Mouse (Mus musculus): ENCODE results near the gene Baz2a. TPM values are rescaled to one million over a fixed set of nuclear protein-coding genes. Genes with fewer than 3 reads are reported as not detected.
"Not testable (repeated sequence)": the region's sequence is repeated elsewhere in the genome, so short reads cannot be mapped to it uniquely, and the experiment has no call there.

Gene Baz2a
- total RNA-seq, 1 experiment from 2014 or later, result 36.8 TPM

- not testable (repeated sequence) for ATAC-seq (replicated peaks; ENCODE audit: insufficient number of reproducible peaks, low FRiP score, low TSS enrichment, poor library complexity, severe bottlenecking)
Measured at GRCm38 (mm10) chr10:128078269-128078668, 13.1 kb upstream of the Baz2a start.

DNA sequence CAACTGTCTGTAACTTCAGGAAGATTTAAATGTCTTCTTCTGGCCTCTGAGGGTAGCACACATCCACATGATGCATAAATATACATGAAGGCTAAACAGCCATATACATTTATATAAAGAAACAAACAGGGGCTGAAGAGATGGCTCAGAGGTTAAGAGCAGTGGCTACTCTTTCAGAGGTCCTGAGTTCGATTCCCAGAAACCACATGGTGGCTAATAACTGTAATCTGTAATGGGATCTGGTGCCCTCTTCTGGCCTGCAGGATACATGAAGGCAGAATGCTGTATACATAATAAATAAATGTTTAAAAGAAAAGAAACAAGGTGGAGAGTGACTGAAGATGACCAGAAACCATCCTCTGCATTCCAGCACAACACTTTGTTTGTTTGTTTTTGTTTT, 10.9 kb upstream of the Baz2a start:
- ATAC-seq (replicated peaks; ENCODE audit: insufficient number of reproducible peaks, low FRiP score, low TSS enrichment, poor library complexity, severe bottlenecking), result no peak

- no peak for ATAC-seq (replicated peaks; ENCODE audit: insufficient number of reproducible peaks, low FRiP score, low TSS enrichment, poor library complexity, severe bottlenecking)
Measured at GRCm38 (mm10) chr10:128081807-128082476, 9.4 kb upstream of the Baz2a start.

DNA sequence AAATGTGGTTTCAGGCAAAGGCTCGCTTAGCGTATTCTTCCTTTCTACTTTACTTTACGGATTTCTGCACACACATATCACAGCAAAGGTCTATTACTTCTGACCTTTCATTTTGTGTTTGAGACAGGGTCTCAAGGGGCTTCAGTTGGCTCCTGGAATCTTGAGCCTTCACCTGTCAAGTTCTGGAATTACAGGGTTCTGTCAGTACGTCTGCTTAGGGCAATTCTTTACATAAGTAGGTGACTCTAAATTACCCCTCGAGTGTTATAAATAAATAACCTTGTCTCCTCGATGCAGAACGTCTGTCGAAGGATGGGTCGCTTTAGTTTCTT, 8.9 kb upstream of the Baz2a start:
- no peak for ATAC-seq (replicated peaks; ENCODE audit: insufficient number of reproducible peaks, low FRiP score, low TSS enrichment, poor library complexity, severe bottlenecking)

- ATAC-seq (replicated peaks; ENCODE audit: insufficient number of reproducible peaks, low FRiP score, low TSS enrichment, poor library complexity, severe bottlenecking), result peak; percentile 91
Measured at GRCm38 (mm10) chr10:128082880-128083421, 8.4 kb upstream of the Baz2a start, which contains the start of gene Atp5b. TSS of gene Atp5b (plus strand) at chr10:128083273.

DNA sequence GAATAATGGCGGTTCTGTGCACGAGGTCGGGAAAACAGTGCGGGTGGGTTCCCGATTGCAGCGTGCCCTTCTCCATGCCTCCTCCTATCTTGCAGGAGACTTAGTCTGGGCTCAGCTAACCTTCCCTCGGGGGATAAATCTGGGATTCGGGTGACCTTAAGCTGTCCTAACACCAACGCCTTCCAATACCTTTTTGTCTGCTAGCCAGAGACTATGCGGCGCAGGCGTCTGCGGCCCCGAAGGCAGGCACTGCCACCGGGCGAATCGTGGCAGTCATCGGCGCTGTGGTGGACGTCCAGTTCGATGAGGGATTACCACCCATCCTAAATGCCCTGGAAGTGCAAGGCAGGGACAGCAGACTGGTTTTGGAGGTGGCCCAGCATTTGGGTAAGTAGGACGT, 7.7 kb upstream of the Baz2a start:
- ATAC-seq (replicated peaks; ENCODE audit: insufficient number of reproducible peaks, low FRiP score, low TSS enrichment, poor library complexity, severe bottlenecking), result no peak

DNA sequence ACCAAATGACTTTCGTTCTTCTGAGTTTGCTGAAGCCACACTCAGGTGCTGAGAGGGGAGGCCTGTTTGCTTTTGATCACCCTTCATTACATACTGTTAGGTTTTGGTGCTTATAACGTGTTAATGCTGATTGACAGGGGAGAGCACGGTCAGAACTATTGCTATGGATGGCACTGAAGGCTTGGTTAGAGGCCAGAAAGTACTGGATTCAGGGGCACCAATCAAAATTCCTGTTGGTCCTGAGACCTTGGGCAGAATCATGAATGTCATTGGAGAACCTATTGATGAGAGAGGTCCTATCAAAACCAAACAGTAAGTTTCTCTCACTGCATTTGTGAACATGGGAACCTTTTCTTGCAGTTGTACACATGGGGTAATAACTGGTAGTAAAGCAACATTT, 7.2 kb upstream of the Baz2a start:
- no peak for ATAC-seq (replicated peaks; ENCODE audit: insufficient number of reproducible peaks, low FRiP score, low TSS enrichment, poor library complexity, severe bottlenecking)

DNA sequence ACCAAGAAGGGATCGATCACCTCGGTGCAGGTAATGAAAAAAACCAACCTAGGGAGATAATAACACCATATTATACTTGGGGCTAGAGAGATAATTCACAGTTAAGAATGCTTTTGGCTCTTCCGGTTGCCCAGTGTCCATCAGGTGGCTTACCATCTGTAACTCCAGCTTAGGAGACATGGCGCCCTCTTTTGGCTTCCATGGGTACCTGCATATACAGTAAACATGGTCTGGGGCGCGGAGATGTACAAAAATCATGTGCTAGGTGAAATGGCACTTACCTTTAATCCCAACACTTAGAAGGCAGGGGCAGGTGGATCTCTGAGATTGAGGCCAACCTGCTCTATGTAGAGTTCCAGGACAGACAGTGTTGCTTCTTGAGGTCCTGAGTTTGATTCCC, 5.0 kb upstream of the Baz2a start:
- ATAC-seq (replicated peaks; ENCODE audit: insufficient number of reproducible peaks, low FRiP score, low TSS enrichment, poor library complexity, severe bottlenecking), result no peak

- ATAC-seq (replicated peaks; ENCODE audit: insufficient number of reproducible peaks, low FRiP score, low TSS enrichment, poor library complexity, severe bottlenecking), result not testable (repeated sequence)
Measured at GRCm38 (mm10) chr10:128087216-128087615, 4.2 kb upstream of the Baz2a start.

DNA sequence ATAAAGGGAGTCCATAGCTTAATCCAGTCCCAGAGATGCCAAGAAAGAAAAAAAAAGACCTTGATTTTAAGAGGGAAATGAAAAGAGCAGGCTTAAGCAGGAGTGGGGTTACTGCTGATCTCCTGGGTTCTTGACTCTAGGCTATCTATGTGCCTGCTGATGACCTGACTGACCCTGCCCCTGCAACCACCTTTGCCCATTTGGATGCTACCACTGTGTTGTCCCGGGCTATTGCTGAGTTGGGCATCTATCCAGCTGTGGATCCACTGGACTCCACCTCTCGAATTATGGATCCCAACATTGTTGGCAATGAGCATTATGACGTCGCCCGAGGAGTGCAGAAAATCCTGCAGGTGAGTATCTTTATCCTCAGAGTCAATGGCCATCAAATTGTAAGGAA, 3.2 kb upstream of the Baz2a start:
- no peak for ATAC-seq (replicated peaks; ENCODE audit: insufficient number of reproducible peaks, low FRiP score, low TSS enrichment, poor library complexity, severe bottlenecking)

- ATAC-seq (replicated peaks; ENCODE audit: insufficient number of reproducible peaks, low FRiP score, low TSS enrichment, poor library complexity, severe bottlenecking), result no peak
Measured at GRCm38 (mm10) chr10:128089842-128090241, 1.5 kb upstream of the Baz2a start.

DNA sequence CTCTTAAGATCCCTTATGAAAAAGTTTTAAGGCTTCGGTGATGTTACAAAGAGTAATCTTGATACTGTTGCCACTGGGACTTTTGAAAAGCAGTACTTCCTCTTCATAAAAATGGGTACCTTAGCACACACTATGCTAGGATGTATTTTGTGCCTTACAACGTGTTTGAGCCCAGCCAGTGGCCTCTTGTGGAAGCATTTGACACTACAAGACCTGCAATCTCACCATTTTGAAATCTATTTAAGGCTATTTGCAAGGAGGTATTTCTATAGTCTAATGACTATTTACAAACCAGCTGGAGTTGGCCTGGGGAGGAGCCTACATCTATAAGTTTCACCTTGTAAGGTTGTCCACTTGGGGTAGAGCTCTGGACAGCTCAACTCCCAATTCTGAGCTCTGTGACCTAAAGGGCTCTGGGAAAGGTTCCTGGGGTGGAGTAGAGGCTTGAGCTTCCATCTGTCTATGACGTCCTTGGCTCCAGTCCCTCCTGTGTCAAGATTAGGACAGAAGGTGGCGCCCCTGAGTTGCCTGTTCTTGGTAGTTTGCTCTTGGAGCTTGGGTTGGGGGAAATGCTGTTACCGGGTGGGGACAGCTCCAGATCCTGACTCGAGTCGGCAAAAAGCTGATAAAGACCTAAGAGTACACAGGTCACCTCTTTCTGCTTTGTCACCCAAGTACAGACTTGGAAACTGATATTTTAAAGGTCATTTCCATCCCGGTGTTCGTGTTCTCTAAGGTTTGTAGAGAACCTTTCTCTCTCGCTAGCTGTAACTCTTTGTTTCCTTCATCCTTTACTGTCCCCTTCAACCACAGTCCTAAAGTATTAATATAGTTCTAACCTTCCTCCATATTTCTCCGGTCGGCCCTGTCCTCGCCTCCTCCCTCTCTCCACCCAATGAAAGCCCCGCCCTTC, 470 bp upstream of the Baz2a start:
- ATAC-seq (replicated peaks; ENCODE audit: insufficient number of reproducible peaks, low FRiP score, low TSS enrichment, poor library complexity, severe bottlenecking), result peak; percentile 23; the same call in 1 of the 2 replicates

GRCm38 (mm10) chr10:128092506-128093495, 1.4 kb downstream of the Baz2a start:
- ATAC-seq (replicated peaks; ENCODE audit: insufficient number of reproducible peaks, low FRiP score, low TSS enrichment, poor library complexity, severe bottlenecking), result no peak

GRCm38 (mm10) chr10:128093496-128094294, 2.3 kb downstream of the Baz2a start:
- 0 out of 2 replicates have a peak, but pooled peaks have one; percentile 2 for ATAC-seq (replicated peaks; ENCODE audit: insufficient number of reproducible peaks, low FRiP score, low TSS enrichment, poor library complexity, severe bottlenecking)

- ATAC-seq (replicated peaks; ENCODE audit: insufficient number of reproducible peaks, low FRiP score, low TSS enrichment, poor library complexity, severe bottlenecking), result peak; percentile 62
Measured at GRCm38 (mm10) chr10:128094340-128094968, 3.1 kb downstream of the Baz2a start.

DNA sequence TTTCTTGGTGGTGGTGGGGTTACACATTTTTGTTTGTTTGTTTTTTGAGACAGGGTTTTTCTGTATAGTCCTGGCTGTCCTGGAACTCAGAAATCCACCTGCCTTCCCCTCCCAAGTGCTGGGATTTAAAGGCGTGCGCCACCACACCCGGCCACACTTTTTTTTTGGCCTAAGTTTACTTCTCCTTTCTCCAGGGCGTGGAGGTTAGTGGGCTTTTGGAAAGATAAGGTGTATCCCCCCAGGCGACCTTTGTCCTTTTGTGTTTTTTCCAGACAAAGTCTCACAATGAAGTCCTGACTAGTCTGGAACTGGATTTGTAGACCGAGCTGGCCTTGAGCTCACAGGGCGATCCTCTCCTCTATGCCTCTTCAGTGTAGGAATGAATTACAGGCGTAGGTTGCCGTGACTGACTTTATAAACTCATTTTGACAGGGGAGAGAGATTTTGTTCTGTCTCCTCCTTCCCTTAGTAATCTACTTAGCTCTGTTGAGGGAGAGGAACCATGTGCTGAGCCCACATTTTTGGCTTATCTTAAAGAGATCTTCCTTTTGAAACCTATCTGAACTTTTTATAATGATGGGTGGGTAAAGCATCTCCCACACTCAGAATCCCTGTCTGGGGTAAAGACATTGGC, 3.7 kb downstream of the Baz2a start:
- no peak for ATAC-seq (replicated peaks; ENCODE audit: insufficient number of reproducible peaks, low FRiP score, low TSS enrichment, poor library complexity, severe bottlenecking)

DNA sequence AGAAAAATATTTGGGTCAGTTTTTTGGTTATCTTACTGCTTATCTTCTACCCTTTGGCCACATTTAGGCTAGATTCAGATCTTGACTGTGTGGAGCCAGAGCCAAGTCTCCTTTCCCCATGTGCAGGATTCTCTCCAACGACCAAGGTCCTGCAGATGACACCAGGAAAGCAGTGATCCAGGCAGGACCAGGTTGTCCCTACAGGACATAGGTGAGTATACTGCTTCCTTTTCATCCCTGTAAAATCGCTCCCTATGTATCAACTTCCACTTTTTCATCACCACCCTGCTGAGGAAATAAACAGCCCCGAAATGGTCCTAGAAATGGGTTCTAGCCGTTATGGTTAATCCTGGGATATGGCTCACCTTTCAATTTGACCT, 4.9 kb downstream of the Baz2a start:
- no peak; the same call in 1 of the 2 replicates for ATAC-seq (replicated peaks; ENCODE audit: insufficient number of reproducible peaks, low FRiP score, low TSS enrichment, poor library complexity, severe bottlenecking)
